Mouse (Mus musculus): Measurements from ENCODE around the gene Map4k4.

The Map4k4 gene

GRCm38 (mm10) chr1:39963821-39964220 lies 63.1 kb downstream of the Map4k4 start:
- no peak for DNase-seq (ENCODE audit: low spot score)

- DNase-seq (ENCODE audit: low spot score), result no peak
These were observed 63.7 kb downstream of the Map4k4 start for GRCm38 (mm10) chr1:39964427-39964826.

- no peak for DNase-seq (ENCODE audit: low spot score)
These were observed 64.7 kb downstream of the Map4k4 start for GRCm38 (mm10) chr1:39965461-39965860.

- DNase-seq (ENCODE audit: low spot score), result no peak
These were observed 68.3 kb downstream of the Map4k4 start for GRCm38 (mm10) chr1:39968999-39969398.

GRCm38 (mm10) chr1:39969771-39970406 lies 69.2 kb downstream of the Map4k4 start:
- no peak for DNase-seq (ENCODE audit: low spot score)

- DNase-seq (ENCODE audit: low spot score), result no peak
These were observed 71.7 kb downstream of the Map4k4 start for GRCm38 (mm10) chr1:39972411-39972810.

GRCm38 (mm10) chr1:39973911-39974310 lies 73.2 kb downstream of the Map4k4 start:
- no peak for DNase-seq (ENCODE audit: low spot score)

- DNase-seq (ENCODE audit: low spot score), result no peak
These were observed 74.3 kb downstream of the Map4k4 start for GRCm38 (mm10) chr1:39975005-39975404.

- no peak for DNase-seq (ENCODE audit: low spot score)
These were observed 75.4 kb downstream of the Map4k4 start for GRCm38 (mm10) chr1:39976107-39976506.

- no peak for DNase-seq (ENCODE audit: low spot score)
These were observed 76.4 kb downstream of the Map4k4 start for GRCm38 (mm10) chr1:39976847-39977744.

GRCm38 (mm10) chr1:39978781-39979486 lies 78.2 kb downstream of the Map4k4 start:
- DNase-seq (ENCODE audit: low spot score), result no peak

- DNase-seq (ENCODE audit: low spot score), result no peak
These were observed 79.9 kb downstream of the Map4k4 start for GRCm38 (mm10) chr1:39980314-39981290.

GRCm38 (mm10) chr1:39981970-39982369 lies 81.3 kb downstream of the Map4k4 start:
- no peak for DNase-seq (ENCODE audit: low spot score)

- DNase-seq (ENCODE audit: low spot score), result no peak
These were observed 82.2 kb downstream of the Map4k4 start for GRCm38 (mm10) chr1:39982727-39983487.

GRCm38 (mm10) chr1:39984331-39984730 lies 83.6 kb downstream of the Map4k4 start:
- DNase-seq (ENCODE audit: low spot score), result no peak

- no peak for DNase-seq (ENCODE audit: low spot score)
These were observed 86.1 kb downstream of the Map4k4 start for GRCm38 (mm10) chr1:39986820-39987219.

- no peak for DNase-seq (ENCODE audit: low spot score)
These were observed 88.1 kb downstream of the Map4k4 start for GRCm38 (mm10) chr1:39988841-39989240.

- DNase-seq (ENCODE audit: low spot score), result no peak
These were observed 89.3 kb downstream of the Map4k4 start for GRCm38 (mm10) chr1:39990041-39990440.

- DNase-seq (ENCODE audit: low spot score), result no peak
These were observed 93.2 kb downstream of the Map4k4 start for GRCm38 (mm10) chr1:39993921-39994320.

- DNase-seq (ENCODE audit: low spot score), result no peak
These were observed 94.9 kb downstream of the Map4k4 start for GRCm38 (mm10) chr1:39995593-39995992.

GRCm38 (mm10) chr1:40000476-40000875 lies 99.8 kb downstream of the Map4k4 start:
- no peak for DNase-seq (ENCODE audit: low spot score)
